Comparison of ENCODE assay signal across 29 mouse cellular contexts in the genomic region with DNA sequence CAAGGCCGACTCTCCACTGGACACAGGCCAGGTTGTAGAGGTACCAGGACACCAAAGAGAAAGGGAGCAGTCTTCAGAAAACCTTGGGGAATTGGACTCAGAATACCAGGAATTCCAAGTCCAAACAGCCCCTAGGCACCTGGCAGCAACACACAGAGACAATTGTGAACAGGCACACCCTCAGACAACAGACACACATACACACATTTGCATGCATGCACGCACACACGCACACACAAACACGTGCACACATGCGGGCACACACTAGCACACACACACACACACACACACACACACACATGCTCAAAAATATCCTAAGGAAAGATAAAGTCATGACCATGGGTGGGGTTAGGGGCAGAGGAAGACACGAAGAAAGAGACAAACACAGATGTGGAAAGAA. TPM values are rescaled to one million over a fixed set of nuclear protein-coding genes. Genes with fewer than 3 reads are reported as not detected.
DNase-seq lines count a peak whose midpoint lies in the region; ATAC-seq lines count a peak whose summit lies in the region.
"Had no signal": no experiment of that assay in that cellular context is flagged by ENCODE, and none has a peak within 500 bp of the region (broad histone marks: within the 10 kb centered on the region; RNA-seq: fewer than 3 reads in every experiment).

No protein-coding gene starts in this region.

- H3K4me2 ChIP-seq in liver, embryonic 12.5 days, result no peak overlapping the region
- H3K4me2 ChIP-seq: forebrain, embryonic 12.5 days; heart, embryonic 15.5 days; hindbrain, embryonic 15.5 days; lung, embryonic 14.5 days; midbrain, embryonic 12.5 days; neural tube, embryonic 12.5 days had no signal

- no peak overlapping the region for H3K9ac ChIP-seq in liver, embryonic 12.5 days
- H3K9ac ChIP-seq: forebrain, embryonic 12.5 days; heart, embryonic 15.5 days; hindbrain, embryonic 15.5 days; lung, embryonic 14.5 days; midbrain, embryonic 12.5 days; neural tube, embryonic 12.5 days had no signal

- DNase-seq in gastrocnemius, postnatal 10 days, result peak; percentile 41
- DNase-seq in gastrocnemius, postnatal 25 days, result no peak
- DNase-seq in liver (peak; percentile 37), ES-CJ7 (ENCODE audit: low read depth, low spot score) (peak; percentile 42), MN1 (ENCODE audit: low spot score) (no peak)
- peak; percentile 45 for DNase-seq in limb, embryonic 10.5 days (ENCODE audit: low spot score)
- DNase-seq in right cerebral cortex, postnatal 25 days, result no peak
- DNase-seq: adrenal gland, postnatal 36 days; cerebellum, adult 18-20 months; cerebellum, postnatal 25 days; embryo, embryonic 11 days; heart, postnatal 4 days; kidney, adult 18-20 months; lung, embryonic 14.5 days had no signal

- no peaks in the 10 kb centered on the region for H3K4me1 ChIP-seq in liver, embryonic 12.5 days
- no peaks in the 10 kb centered on the region for H3K4me1 ChIP-seq in limb, embryonic 10.5 days
- H3K4me1 ChIP-seq: forebrain, embryonic 12.5 days; heart, embryonic 15.5 days; hindbrain, embryonic 15.5 days; midbrain, embryonic 12.5 days; neural tube, embryonic 12.5 days had no signal

- H3K27me3 ChIP-seq in liver, embryonic 12.5 days (replicated peaks), result no peaks in the 10 kb centered on the region
- no peaks in the 10 kb centered on the region for H3K27me3 ChIP-seq in limb, embryonic 10.5 days (ENCODE audit: low read depth, poor library complexity, severe bottlenecking)
- H3K27me3 ChIP-seq: forebrain, embryonic 12.5 days; heart, embryonic 15.5 days; hindbrain, embryonic 15.5 days; midbrain, embryonic 12.5 days; neural tube, embryonic 12.5 days had no signal

- no peak for ATAC-seq in liver, embryonic 12.5 days
- ATAC-seq: Patski had no signal

- 68% methylated on average over 6 of the region's 6 CpGs for WGBS in liver, embryonic 12.5 days (ENCODE audit: insufficient replicate concordance)
- 85% methylated on average over 6 of the region's 6 CpGs for WGBS in limb, embryonic 10.5 days

- H3K9me3 ChIP-seq in liver, embryonic 12.5 days (replicated peaks), result 0 out of 2 replicates have a peak, but pooled peaks cover 3% of the 10 kb centered on the region
- peaks cover 6% of the 10 kb centered on the region for H3K9me3 ChIP-seq in limb, embryonic 10.5 days (replicated peaks)
- H3K9me3 ChIP-seq: forebrain, embryonic 12.5 days; hindbrain, embryonic 15.5 days had no signal

- no peak overlapping the region for H3K4me3 ChIP-seq in liver, embryonic 12.5 days
- H3K4me3 ChIP-seq in limb, embryonic 10.5 days, result no peak overlapping the region
- H3K4me3 ChIP-seq: forebrain, embryonic 12.5 days; heart, embryonic 15.5 days; hindbrain, embryonic 15.5 days; midbrain, embryonic 12.5 days; neural tube, embryonic 12.5 days had no signal

- no peak overlapping the region for H3K27ac ChIP-seq in liver, embryonic 12.5 days
- H3K27ac ChIP-seq in limb, embryonic 10.5 days, result no peak overlapping the region
- H3K27ac ChIP-seq: forebrain, embryonic 12.5 days; heart, embryonic 15.5 days; hindbrain, embryonic 15.5 days; kidney, postnatal 0 days; macrophage; midbrain, embryonic 12.5 days; neural tube, embryonic 12.5 days had no signal

- no peaks in the 10 kb centered on the region for H3K36me3 ChIP-seq in liver, embryonic 12.5 days
- H3K36me3 ChIP-seq in limb, embryonic 10.5 days, result no peaks in the 10 kb centered on the region
- H3K36me3 ChIP-seq: forebrain, embryonic 12.5 days; heart, embryonic 15.5 days; hindbrain, embryonic 15.5 days; midbrain, embryonic 12.5 days; neural tube, embryonic 12.5 days had no signal

RNA-seq across cellular contexts. Expression of a gene that starts 4.0 kb away (rescaled TPM):
- not detected for total RNA-seq in gastrocnemius, postnatal 10 days (2021)
- not detected for total RNA-seq in gastrocnemius, postnatal 25 days (2021)
- polyA plus RNA-seq in liver, embryonic 12.5 days (2016; fragmentation: Nextera tagmentation; extraction: Ambion mirVana), result not detected in 2 replicates
- polyA plus RNA-seq in limb, embryonic 10.5 days (2016; fragmentation: Nextera tagmentation; extraction: Ambion mirVana), result not detected in 2 replicates
- total RNA-seq: adrenal gland, postnatal 36 days; heart, postnatal 4 days; left cerebral cortex, postnatal 25 days; liver, adult 2 months had no signal
- polyA plus RNA-seq: forebrain, embryonic 12.5 days; heart, embryonic 15.5 days; hindbrain, embryonic 15.5 days; kidney, postnatal 0 days; liver, adult 2 months; lung, embryonic 14.5 days; macrophage; midbrain, embryonic 12.5 days; neural tube, embryonic 12.5 days; Patski; small intestine, adult 2 months; stomach, embryonic 14.5 days had no signal

RNA-seq across cellular contexts. Expression of a gene that starts 11.7 kb away (rescaled TPM):
- total RNA-seq in gastrocnemius, postnatal 10 days (2021), result not detected
- not detected for total RNA-seq in gastrocnemius, postnatal 25 days (2021)
- polyA plus RNA-seq in liver, embryonic 12.5 days (2016; fragmentation: Nextera tagmentation; extraction: Ambion mirVana), result not detected in 2 replicates
- polyA plus RNA-seq in limb, embryonic 10.5 days (2016; fragmentation: Nextera tagmentation; extraction: Ambion mirVana), result not detected in 2 replicates
- total RNA-seq: adrenal gland, postnatal 36 days; granulocyte monocyte progenitor cell, adult 5-6 weeks; heart, postnatal 4 days; layer of hippocampus, adult 8-10 months; left cerebral cortex, postnatal 25 days; liver, adult 2 months had no signal
- polyA plus RNA-seq: forebrain, embryonic 12.5 days; heart, embryonic 15.5 days; hindbrain, embryonic 15.5 days; kidney, postnatal 0 days; liver, adult 2 months; lung, embryonic 14.5 days; macrophage; midbrain, embryonic 12.5 days; neural tube, embryonic 12.5 days; Patski; small intestine, adult 2 months; stomach, embryonic 14.5 days had no signal

RNA-seq across cellular contexts. Expression of a gene that starts 15.8 kb away (rescaled TPM):
- not detected for total RNA-seq in gastrocnemius, postnatal 10 days (2021)
- not detected for total RNA-seq in gastrocnemius, postnatal 25 days (2021)
- not detected in 2 replicates for polyA plus RNA-seq in liver, embryonic 12.5 days (2016; fragmentation: Nextera tagmentation; extraction: Ambion mirVana)
- polyA plus RNA-seq in limb, embryonic 10.5 days (2016; fragmentation: Nextera tagmentation; extraction: Ambion mirVana), result not detected in 2 replicates
- total RNA-seq: adrenal gland, postnatal 36 days; granulocyte monocyte progenitor cell, adult 5-6 weeks; heart, postnatal 4 days; layer of hippocampus, adult 8-10 months; left cerebral cortex, postnatal 25 days; liver, adult 2 months had no signal
- polyA plus RNA-seq: forebrain, embryonic 12.5 days; heart, embryonic 15.5 days; hindbrain, embryonic 15.5 days; kidney, postnatal 0 days; liver, adult 2 months; lung, embryonic 14.5 days; macrophage; midbrain, embryonic 12.5 days; neural tube, embryonic 12.5 days; Patski; small intestine, adult 2 months; stomach, embryonic 14.5 days had no signal

RNA-seq across cellular contexts. Expression of a gene that starts 34.6 kb away (rescaled TPM):
- 10 to 100 TPM; 14.8 to 16.9 TPM for total RNA-seq in gastrocnemius, postnatal 10 days (2021)
- 10 to 100 TPM; 21.4 to 22.9 TPM for total RNA-seq in gastrocnemius, postnatal 25 days (2021)
- polyA plus RNA-seq in liver, embryonic 12.5 days (2016; fragmentation: Nextera tagmentation; extraction: Ambion mirVana), result 30.2 and 33.6 TPM in 2 replicates
- polyA plus RNA-seq in limb, embryonic 10.5 days (2016; fragmentation: Nextera tagmentation; extraction: Ambion mirVana), result 45.4 and 61.4 TPM in 2 replicates

Comparison
In these comparisons a context has a peak if more than half of its experiments do, and no peak if none do; other contexts are left out.
1. DNase-seq: peak in gastrocnemius, postnatal 10 days (single experiment), liver (single experiment), ES-CJ7 (single experiment) and limb, embryonic 10.5 days (single experiment); none in gastrocnemius, postnatal 25 days (single experiment), MN1 (single experiment) and right cerebral cortex, postnatal 25 days (single experiment).